Mouse (Mus musculus) thymus, adult 2 months (tissue): Measurements from ENCODE around the gene Prlh. TPM values are rescaled to one million over a fixed set of nuclear protein-coding genes. Genes with fewer than 3 reads are reported as not detected.

Experiments
- DNase-seq: peaks from one replicate; pipeline ENCODE4 v3.0.0; 2021
- H3K27ac ChIP-seq: fragments of 200-500 bp; 2 replicates; pipeline ENCODE4 v1.5.1; 2012; ENCODE audit warnings: low read length, control low read depth; ENCODE audit not compliant: control insufficient read depth, insufficient read depth
- H3K27me3 ChIP-seq: fragments of 200-500 bp; 2 replicates; pipeline ENCODE4 v1.6.1; 2012; ENCODE audit warnings: mild to moderate bottlenecking, low read length, moderate library complexity, mixed read lengths; ENCODE audit not compliant: control insufficient read depth, insufficient read depth
- H3K36me3 ChIP-seq: fragments of 200-500 bp; 2 replicates; pipeline ENCODE4 v1.6.1; 2012; ENCODE audit warnings: mild to moderate bottlenecking, low read length, moderate library complexity; ENCODE audit not compliant: control insufficient read depth, insufficient read depth
- H3K4me1 ChIP-seq: fragments of 200-500 bp; replicated peaks from 2 replicates; pipeline ENCODE4 v1.6.1; 2012; ENCODE audit warnings: low read length; ENCODE audit not compliant: control insufficient read depth, insufficient read depth
- H3K4me3 ChIP-seq: fragments of 200-500 bp; 2 replicates; pipeline ENCODE4 v1.5.1; 2012; ENCODE audit warnings: mild to moderate bottlenecking, low read length, control low read depth, moderate library complexity; ENCODE audit not compliant: control insufficient read depth, insufficient read depth
- CTCF ChIP-seq: fragments of 200-500 bp; IDR thresholded peaks from 2 replicates; pipeline ENCODE4 v1.5.1; 2012; ENCODE audit warnings: mild to moderate bottlenecking, control low read depth, low read length, moderate library complexity, borderline replicate concordance; ENCODE audit not compliant: control insufficient read depth, poor library complexity, insufficient read depth; ENCODE audit errors: extremely low read depth
- POLR2A ChIP-seq: fragments of 200-500 bp; IDR thresholded peaks from 2 replicates; pipeline ENCODE4 v1.6.1; 2012; ENCODE audit warnings: mild to moderate bottlenecking, low read length, control low read depth, moderate library complexity; ENCODE audit not compliant: control insufficient read depth, poor library complexity, insufficient read depth; ENCODE audit errors: extremely low read depth
- WGBS: fragments of 180-500 bp; shearing (Covaris S2); methylation state at CpG from one replicate; pipeline ENCODE4 v1.1.7; 2018; 5-methylcytosine and 5-hydroxymethylcytosine counted together
- polyA plus RNA-seq: library from polyadenylated mRNA; depleted of rRNA; stranded (reverse); fragments of >200 nt; gene quantifications from 2 replicates; pipeline ENCODE4 v1.2.3, GENCODE M21; 2012

The Prlh gene
- polyA plus RNA-seq, 1 experiment, result not detected

DNA sequence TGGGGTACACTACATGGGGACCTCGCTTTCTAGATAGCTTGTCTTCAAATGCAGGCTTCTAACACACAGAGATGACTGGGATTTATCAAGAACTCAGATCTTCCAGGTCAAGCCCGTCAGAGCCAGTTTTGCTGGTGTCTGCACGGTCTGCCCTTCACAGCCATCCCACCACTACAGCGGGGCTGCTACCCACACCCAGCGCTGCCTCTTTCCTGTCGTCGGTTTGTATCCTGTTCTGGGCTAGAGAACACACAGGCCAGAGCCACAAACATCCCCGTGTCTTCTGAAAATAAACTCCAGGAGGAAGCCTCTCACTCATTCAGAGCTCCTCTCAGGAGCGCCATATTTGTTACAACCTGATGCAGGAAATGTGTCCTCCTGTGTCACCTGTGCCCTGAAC is 3.6 kb upstream of the Prlh start:
- Histone ChIP-seq H3K4me3 (no peak overlapping the region), H3K27ac (no peak overlapping the region), H3K36me3 (no peaks in the 10 kb centered on the region), H3K4me1 (peaks cover 13% of the 10 kb centered on the region), H3K27me3 (no peaks in the 10 kb centered on the region)
- WGBS, result 2% methylated on average over 9 of the region's 9 CpGs
- no peak for TF ChIP-seq POLR2A
- no peak for TF ChIP-seq CTCF
- DNase-seq, result no peak

DNA sequence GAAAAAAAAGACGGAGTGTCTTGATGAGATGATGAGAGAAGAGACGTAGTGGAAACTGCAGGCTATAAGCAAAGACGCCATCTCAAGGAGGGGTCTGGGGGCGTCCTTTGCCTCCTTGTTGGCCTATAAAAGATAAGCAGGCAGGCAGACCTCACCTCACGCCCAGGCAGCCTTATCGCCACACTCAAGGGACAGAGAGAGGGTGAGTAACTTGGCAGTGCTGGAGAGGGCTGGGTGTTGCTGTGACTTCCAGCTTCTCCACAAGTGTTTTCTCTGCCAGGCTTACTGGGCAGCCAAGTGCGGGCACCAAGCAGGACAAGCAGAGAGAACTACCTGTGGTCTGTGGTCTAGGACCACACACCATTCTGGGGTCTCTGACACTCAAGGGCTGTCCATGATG is 1.2 kb upstream of the Prlh start:
- H3K27ac ChIP-seq, result no peak overlapping the region
- H3K27me3 ChIP-seq, result no peaks in the 10 kb centered on the region
- H3K36me3 ChIP-seq, result no peaks in the 10 kb centered on the region
- DNase-seq, result no peak
- TF ChIP-seq POLR2A, result no peak
- no peak for TF ChIP-seq CTCF
- 84% methylated on average over 7 of the region's 7 CpGs for WGBS
- H3K4me3 ChIP-seq, result no peak overlapping the region
- H3K4me1 ChIP-seq, result peaks cover 13% of the 10 kb centered on the region

DNA sequence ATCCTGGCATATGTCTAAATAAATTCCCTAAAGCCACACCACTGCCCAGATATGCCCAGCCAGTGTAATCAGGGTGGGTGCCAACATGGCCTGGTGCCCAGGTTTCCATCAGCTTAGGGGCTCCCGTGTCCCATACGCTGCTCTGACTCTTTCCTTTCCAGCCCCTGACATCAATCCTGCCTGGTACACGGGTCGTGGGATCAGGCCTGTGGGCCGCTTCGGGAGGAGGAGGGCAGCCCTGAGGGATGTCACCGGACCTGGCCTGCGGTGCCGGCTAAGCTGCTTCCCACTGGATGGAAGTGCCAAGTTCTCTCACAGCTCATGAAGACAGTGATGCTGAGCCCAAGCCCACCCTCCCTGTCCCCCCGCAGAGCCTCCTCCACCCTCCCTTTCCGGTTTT is 780 bp downstream of the Prlh start:
- H3K27me3 ChIP-seq, result no peaks in the 10 kb centered on the region
- no peak for TF ChIP-seq CTCF
- TF ChIP-seq POLR2A, result no peak
- H3K4me3 ChIP-seq, result no peak overlapping the region
- H3K36me3 ChIP-seq, result no peaks in the 10 kb centered on the region
- H3K27ac ChIP-seq, result no peak overlapping the region
- 92% methylated on average over 11 of the region's 11 CpGs for WGBS
- DNase-seq, result no peak
- H3K4me1 ChIP-seq, result peaks cover 9% of the 10 kb centered on the region

DNA sequence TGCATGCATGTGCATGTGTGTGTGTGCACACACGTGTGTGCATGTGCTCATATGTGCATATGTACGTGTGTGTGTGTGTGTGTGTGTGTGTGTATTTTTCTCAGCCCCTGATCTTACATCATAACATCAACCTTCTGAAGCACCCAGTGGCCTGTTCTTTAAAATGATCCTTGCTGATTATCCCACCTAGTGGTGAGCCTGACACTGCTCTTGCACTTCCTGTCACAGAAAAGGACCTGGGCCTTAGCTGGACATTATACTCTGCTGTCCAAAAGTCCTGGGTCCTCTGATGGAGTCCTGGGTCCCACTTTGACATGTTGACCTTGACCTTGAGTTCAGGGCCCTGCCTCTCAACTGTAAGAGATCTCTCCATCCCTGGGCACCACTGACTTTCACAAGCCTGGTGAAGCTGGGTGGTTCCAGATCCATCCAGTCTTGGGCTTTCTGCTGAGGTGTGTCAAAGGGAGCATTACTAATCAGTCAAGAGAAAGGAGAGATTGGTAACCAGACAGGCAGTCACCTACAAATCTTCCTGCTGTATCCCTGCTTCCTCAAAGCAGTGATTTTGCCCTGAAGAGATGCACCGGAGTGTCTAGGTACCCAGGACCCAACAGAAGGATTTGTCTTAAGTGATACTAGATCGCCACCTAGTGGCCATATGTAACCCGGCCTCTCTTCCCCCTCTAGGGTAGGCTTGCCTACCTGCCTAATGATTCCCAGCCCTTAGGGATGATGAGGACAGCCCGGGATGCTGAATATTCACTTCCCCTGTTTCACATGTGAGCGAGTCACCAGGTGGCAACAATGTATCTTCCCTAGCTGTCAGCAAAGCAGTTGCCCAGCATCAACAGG is 3.6 kb downstream of the Prlh start:
- H3K27ac ChIP-seq, result no peak overlapping the region
- no peak overlapping the region for H3K4me3 ChIP-seq
- TF ChIP-seq CTCF, result no peak
- TF ChIP-seq POLR2A, result no peak
- no peaks in the 10 kb centered on the region for H3K36me3 ChIP-seq
- no peaks in the 10 kb centered on the region for H3K4me1 ChIP-seq
- WGBS, result 39% methylated on average over 7 of the region's 7 CpGs
- peak; percentile 54 for DNase-seq
- H3K27me3 ChIP-seq, result no peaks in the 10 kb centered on the region

DNA sequence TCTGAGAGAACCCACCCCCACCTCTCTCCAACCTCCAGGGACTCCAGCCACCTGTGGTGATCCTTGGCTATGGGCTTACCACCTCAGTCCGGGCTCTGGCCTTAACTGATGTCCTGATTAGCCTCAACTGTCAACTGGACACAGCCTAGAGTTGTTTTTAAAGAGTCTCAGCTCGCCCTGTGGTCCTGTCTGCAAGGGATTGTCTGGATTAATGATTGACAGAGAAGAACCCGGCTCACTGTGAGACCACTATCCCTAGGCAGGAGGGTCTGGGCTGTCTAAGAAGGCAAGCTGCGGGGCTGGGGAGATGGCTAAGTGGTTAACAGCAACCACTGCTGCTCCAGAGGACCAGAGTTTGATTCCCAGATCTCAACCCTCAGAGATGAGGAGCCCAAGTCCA is 9.6 kb downstream of the Prlh start:
- no peak for DNase-seq

DNA sequence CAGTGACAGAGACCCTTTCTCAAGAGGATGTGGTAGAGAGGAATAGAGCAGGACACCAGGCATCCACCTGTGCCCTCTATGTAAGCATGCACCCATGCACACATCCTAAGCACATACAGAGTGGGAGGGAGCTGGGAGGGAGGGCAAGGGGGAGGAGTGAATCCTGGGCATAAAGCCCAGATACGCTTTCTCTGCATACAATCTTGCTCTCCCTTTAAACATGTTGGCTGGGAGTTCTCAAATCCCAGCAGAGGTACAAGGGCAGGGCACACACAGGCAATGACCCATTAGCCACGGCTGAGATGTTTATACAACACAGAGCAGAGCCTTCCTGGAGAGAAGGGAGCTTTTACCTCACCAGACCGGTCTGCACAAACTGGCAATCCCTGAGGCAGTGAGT is 10.1 kb downstream of the Prlh start:
- H3K4me1 ChIP-seq, result no peaks in the 10 kb centered on the region
- no peak overlapping the region for H3K4me3 ChIP-seq
- DNase-seq, result no peak
- no peak overlapping the region for H3K27ac ChIP-seq
- H3K36me3 ChIP-seq, result no peaks in the 10 kb centered on the region
- TF ChIP-seq POLR2A (no peak), CTCF (no peak)
- H3K27me3 ChIP-seq, result no peaks in the 10 kb centered on the region
- WGBS, result 94% methylated on average over 3 of the region's 3 CpGs

More for the DNA sequence above, 9.6 kb downstream of the Prlh start:
- TF ChIP-seq POLR2A (no peak), CTCF (no peak)
- H3K4me1 ChIP-seq, result no peaks in the 10 kb centered on the region
- H3K27me3 ChIP-seq, result no peaks in the 10 kb centered on the region
- no peak overlapping the region for H3K4me3 ChIP-seq
- no peaks in the 10 kb centered on the region for H3K36me3 ChIP-seq
- H3K27ac ChIP-seq, result no peak overlapping the region
- 92% methylated on average over 4 of the region's 4 CpGs for WGBS

DNA sequence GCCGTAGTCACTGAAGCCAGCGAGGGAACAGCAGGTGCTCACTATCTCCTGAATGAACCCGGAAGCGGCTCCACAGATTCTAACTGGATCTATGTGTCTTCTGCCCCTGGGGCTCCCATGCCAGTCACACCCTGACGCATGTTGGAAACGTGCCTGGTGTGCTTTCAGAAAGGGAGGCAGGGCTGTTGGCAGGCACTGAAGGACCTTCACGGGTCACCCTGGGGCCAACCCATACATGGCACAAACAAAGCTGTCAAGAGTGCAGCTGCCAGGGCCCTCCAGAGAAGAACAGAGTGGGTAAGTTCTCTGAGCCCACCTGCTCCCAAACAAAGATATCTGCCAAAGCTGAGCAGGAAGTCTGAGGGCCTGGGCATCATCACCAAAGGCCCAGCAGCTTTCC is 14.7 kb downstream of the Prlh start:
- H3K27ac ChIP-seq, result no peak overlapping the region

More for the DNA sequence above, 14.7 kb downstream of the Prlh start:
- H3K4me1 ChIP-seq, result no peaks in the 10 kb centered on the region
- H3K4me3 ChIP-seq, result no peak overlapping the region
- DNase-seq, result no peak
- H3K27me3 ChIP-seq, result no peaks in the 10 kb centered on the region
- TF ChIP-seq CTCF (no peak), POLR2A (no peak)
- 93% methylated on average over 7 of the region's 7 CpGs for WGBS
- no peaks in the 10 kb centered on the region for H3K36me3 ChIP-seq
